Comparison of ENCODE assay signal across 32 mouse cellular contexts in genomic region chr3:100765323-100765722, GRCm38 (mm10). TPM values are rescaled to one million over a fixed set of nuclear protein-coding genes. Genes with fewer than 3 reads are reported as not detected.
DNase-seq lines count a peak whose midpoint lies in the region; ATAC-seq lines count a peak whose summit lies in the region.
"Had no signal": no experiment of that assay in that cellular context is flagged by ENCODE, and none has a peak within 500 bp of the region (broad histone marks: within the 10 kb centered on the region; RNA-seq: fewer than 3 reads in every experiment).

No protein-coding gene starts in this region.

- 15% methylated on average over 7 of the region's 7 CpGs for WGBS in stomach, embryonic 16.5 days

- H3K4me2 ChIP-seq in stomach, embryonic 16.5 days (ENCODE audit: low read depth, low read length) = no peak overlapping the region
- H3K4me2 ChIP-seq: embryonic facial prominence, embryonic 12.5 days; forebrain, embryonic 15.5 days; heart, embryonic 11.5 days; intestine, embryonic 15.5 days; limb, embryonic 12.5 days; liver, embryonic 15.5 days; lung, embryonic 15.5 days; midbrain, embryonic 13.5 days; neural tube, embryonic 13.5 days had no signal

- intact Hi-C loops in heart, postnatal 10 days (cut with DNase I) = loop anchor here (5.0 kb wide), 1 partner anchor 142 kb away; no protein-coding TSS in a partner anchor

- H3K9me3 ChIP-seq in stomach, embryonic 16.5 days (replicated peaks; ENCODE audit: control insufficient read depth, low read length) = no peaks in the 10 kb centered on the region
- H3K9me3 ChIP-seq: embryonic facial prominence, embryonic 12.5 days; forebrain, embryonic 10.5 days; forebrain, embryonic 15.5 days; intestine, embryonic 15.5 days; limb, embryonic 12.5 days; liver, embryonic 15.5 days; lung, embryonic 15.5 days; midbrain, embryonic 13.5 days; neural tube, embryonic 13.5 days had no signal

- no peaks in the 10 kb centered on the region for H3K27me3 ChIP-seq in stomach, embryonic 16.5 days (ENCODE audit: control insufficient read depth, insufficient read depth, low read length)
- H3K27me3 ChIP-seq: embryonic facial prominence, embryonic 12.5 days; forebrain, embryonic 15.5 days; intestine, embryonic 15.5 days; limb, embryonic 12.5 days; liver, embryonic 15.5 days; lung, embryonic 15.5 days; midbrain, embryonic 13.5 days; neural tube, embryonic 13.5 days had no signal

- DNase-seq in A20 (ENCODE audit: low read depth, low spot score) = peak; percentile 64
- peak; percentile 19 to 22 for DNase-seq in B cell, adult 2 months
- DNase-seq in right cerebral cortex, postnatal 4 days = no peak
- no peak for DNase-seq in heart, postnatal 10 days
- DNase-seq: adrenal gland, postnatal 10 days; cerebellum, adult 8-10 months; cerebellum, postnatal 25 days; gastrocnemius, postnatal 36 days; kidney, adult 2 months; kidney, postnatal 36 days; lung, postnatal 36 days; right cerebral cortex, postnatal 25 days; thymus, adult 2 months had no signal

- no peak overlapping the region for H3K9ac ChIP-seq in stomach, embryonic 16.5 days (ENCODE audit: low read length)
- H3K9ac ChIP-seq: embryonic facial prominence, embryonic 12.5 days; forebrain, embryonic 15.5 days; intestine, embryonic 15.5 days; limb, embryonic 12.5 days; liver, embryonic 15.5 days; lung, embryonic 15.5 days; midbrain, embryonic 13.5 days; neural tube, embryonic 13.5 days had no signal

- no peak overlapping the region for H3K27ac ChIP-seq in stomach, embryonic 16.5 days (ENCODE audit: low read length)
- H3K27ac ChIP-seq: embryonic facial prominence, embryonic 12.5 days; forebrain, embryonic 10.5 days; forebrain, embryonic 15.5 days; hindbrain, postnatal 0 days; intestine, embryonic 15.5 days; layer of hippocampus, adult 2 months; left cerebral cortex, adult 2 months; limb, embryonic 12.5 days; liver, embryonic 15.5 days; lung, embryonic 15.5 days; midbrain, embryonic 13.5 days; neural tube, embryonic 13.5 days had no signal

- H3K36me3 ChIP-seq in stomach, embryonic 16.5 days (ENCODE audit: control insufficient read depth, insufficient read depth, low read length) = no peaks in the 10 kb centered on the region
- H3K36me3 ChIP-seq: embryonic facial prominence, embryonic 12.5 days; forebrain, embryonic 10.5 days; forebrain, embryonic 15.5 days; intestine, embryonic 15.5 days; limb, embryonic 12.5 days; liver, embryonic 15.5 days; lung, embryonic 15.5 days; midbrain, embryonic 13.5 days; neural tube, embryonic 13.5 days had no signal

- H3K4me3 ChIP-seq in stomach, embryonic 16.5 days (replicated peaks; ENCODE audit: low read length) = no peak overlapping the region
- H3K4me3 ChIP-seq: embryonic facial prominence, embryonic 12.5 days; forebrain, embryonic 10.5 days; forebrain, embryonic 15.5 days; intestine, embryonic 15.5 days; layer of hippocampus, adult 2 months; left cerebral cortex, adult 2 months; limb, embryonic 12.5 days; liver, embryonic 15.5 days; lung, embryonic 15.5 days; midbrain, embryonic 13.5 days; neural tube, embryonic 13.5 days had no signal

- peaks cover 5% of the 10 kb centered on the region for H3K4me1 ChIP-seq in stomach, embryonic 16.5 days (ENCODE audit: control insufficient read depth, insufficient read depth, low read length)
- H3K4me1 ChIP-seq: embryonic facial prominence, embryonic 12.5 days; liver, embryonic 15.5 days; lung, embryonic 15.5 days had no signal

- ATAC-seq in hematopoietic stem cell, adult 5-6 weeks (replicated peaks in 1 of 2; ENCODE audit: insufficient read depth in 1 of 2, low FRiP score in 2 of 2, low TSS enrichment in 1 of 2, low read depth in 1 of 2, poor library complexity in 2 of 2, severe bottlenecking in 2 of 2) = peak; percentile 65 to 66; a peak in 3 of 4 replicates
- ATAC-seq in stomach, embryonic 16.5 days (ENCODE audit: insufficient read depth, low FRiP score) = peak; percentile 42; the same call in 1 of the 2 replicates
- ATAC-seq: forebrain, embryonic 15.5 days; hindbrain, postnatal 0 days; intestine, embryonic 15.5 days; midbrain, embryonic 13.5 days; Patski had no signal

RNA-seq across cellular contexts. Expression of gene Vtcn1, which starts 59.9 kb away (rescaled TPM):
- not detected in 2 replicates for total RNA-seq in hematopoietic stem cell, adult 5-6 weeks (2017)
- 2.1 and 3.1 TPM in 2 replicates for polyA plus RNA-seq in stomach, embryonic 16.5 days (2015; fragmentation: Nextera tagmentation; extraction: Ambion mirVana)
- total RNA-seq in heart, postnatal 10 days (2021) = under 1 TPM; 0.24 to 0.79 TPM
- total RNA-seq: hindbrain, postnatal 0 days; layer of hippocampus, adult 2 months; layer of hippocampus, postnatal 14 days; megakaryocyte-erythroid progenitor cell, adult 5-6 weeks; MEL had no signal
- polyA plus RNA-seq: embryonic facial prominence, embryonic 12.5 days; forebrain, embryonic 10.5 days; forebrain, embryonic 15.5 days; heart, embryonic 11.5 days; limb, embryonic 12.5 days; liver, embryonic 15.5 days; midbrain, embryonic 13.5 days; neural tube, embryonic 13.5 days had no signal

Comparison
In these comparisons a context has a peak if more than half of its experiments do, and no peak if none do; other contexts are left out.
1. DNase-seq: peak in A20 (single experiment) and B cell, adult 2 months (2 of 2); none in right cerebral cortex, postnatal 4 days (single experiment) and heart, postnatal 10 days (0 of 2).